Comparison of ENCODE assay signal across 25 mouse cellular contexts in genomic region chr12:32233871-32234270, GRCm38 (mm10). TPM values are rescaled to one million over a fixed set of nuclear protein-coding genes. Genes with fewer than 3 reads are reported as not detected.
DNase-seq lines count a peak whose midpoint lies in the region; ATAC-seq and TF ChIP-seq lines count a peak whose summit lies in the region.
"Had no signal": no experiment of that assay in that cellular context is flagged by ENCODE, and none has a peak within 500 bp of the region (broad histone marks: within the 10 kb centered on the region; RNA-seq: fewer than 3 reads in every experiment).

No protein-coding gene starts in this region.

- DNase-seq in embryonic facial prominence, embryonic 14.5 days (ENCODE audit: low spot score) = peak; percentile 72
- DNase-seq in embryonic facial prominence, embryonic 10.5 days (ENCODE audit: low spot score) = no peak
- peak; percentile 28 for DNase-seq in left cerebral cortex, postnatal 4 days
- no peak for DNase-seq in left cerebral cortex, postnatal 36 days (ENCODE audit: low spot score in 2 of 2)
- DNase-seq in midbrain, postnatal 0 days (ENCODE audit: low spot score) = peak; percentile 48
- no peak for DNase-seq in midbrain, embryonic 11.5 days (ENCODE audit: low spot score, missing footprints)
- peak; percentile 43 for DNase-seq in brain, embryonic 14.5 days (ENCODE audit: low read depth)
- DNase-seq in right cerebral cortex, postnatal 4 days = no peak
- DNase-seq: adrenal gland, adult 2 months; cerebellum, adult 11-12 months; cerebellum, adult 9-11 months; kidney, postnatal 14 days; lung, postnatal 36 days; right cerebral cortex, adult 18-20 months; thymus, adult 18-20 months; thymus, postnatal 25 days had no signal

- H3K36me3 ChIP-seq in embryonic facial prominence, embryonic 14.5 days (ENCODE audit: control insufficient read depth, insufficient read depth, low read length) = no peaks in the 10 kb centered on the region
- no peaks in the 10 kb centered on the region for H3K36me3 ChIP-seq in embryonic facial prominence, embryonic 10.5 days (replicated peaks)
- H3K36me3 ChIP-seq in midbrain, postnatal 0 days (ENCODE audit: insufficient read depth, low read length) = no peaks in the 10 kb centered on the region
- no peaks in the 10 kb centered on the region for H3K36me3 ChIP-seq in midbrain, embryonic 11.5 days (ENCODE audit: control insufficient read depth, insufficient read depth, low read length)
- H3K36me3 ChIP-seq: forebrain, embryonic 15.5 days; limb, embryonic 15.5 days; lung, embryonic 15.5 days; midbrain, embryonic 13.5 days; neural tube, embryonic 15.5 days had no signal

- intact Hi-C loops in left cerebral cortex, postnatal 4 days (cut with DNase I) = loop anchor here (10.0 kb wide), 1 partner anchor 169 kb away; the partner anchor contains the start of gene Prkar2b
- intact Hi-C loops in left cerebral cortex, postnatal 36 days (cut with DNase I) = no loop called here

- H3K27me3 ChIP-seq in embryonic facial prominence, embryonic 14.5 days (replicated peaks; ENCODE audit: control insufficient read depth, insufficient read depth, low read length) = no peaks in the 10 kb centered on the region
- no peaks in the 10 kb centered on the region for H3K27me3 ChIP-seq in embryonic facial prominence, embryonic 10.5 days (replicated peaks; ENCODE audit: low read depth, poor library complexity, severe bottlenecking)
- no peaks in the 10 kb centered on the region for H3K27me3 ChIP-seq in midbrain, postnatal 0 days (ENCODE audit: insufficient read depth, low read length)
- no peaks in the 10 kb centered on the region for H3K27me3 ChIP-seq in midbrain, embryonic 11.5 days (ENCODE audit: control insufficient read depth, insufficient read depth, low read length)
- H3K27me3 ChIP-seq: forebrain, embryonic 15.5 days; limb, embryonic 15.5 days; lung, embryonic 15.5 days; midbrain, embryonic 13.5 days; neural tube, embryonic 15.5 days had no signal

- no peak for ATAC-seq in embryonic facial prominence, embryonic 14.5 days (ENCODE audit: low read depth)
- ATAC-seq in midbrain, postnatal 0 days (ENCODE audit: low FRiP score) = no peak
- no peak for ATAC-seq in midbrain, embryonic 11.5 days (ENCODE audit: low FRiP score)
- ATAC-seq: activated CD4-positive, CD25-positive, alpha-beta regulatory T cell, adult 4 months; forebrain, embryonic 15.5 days; intestine, embryonic 16.5 days; midbrain, embryonic 13.5 days had no signal

- WGBS in embryonic facial prominence, embryonic 14.5 days = 50% methylated on average over 4 of the region's 4 CpGs
- WGBS in embryonic facial prominence, embryonic 10.5 days = 84% methylated on average over 4 of the region's 4 CpGs
- WGBS in midbrain, postnatal 0 days = 75% methylated on average over 4 of the region's 4 CpGs
- 84% methylated on average over 4 of the region's 4 CpGs for WGBS in midbrain, embryonic 11.5 days

- no peak for TF ChIP-seq POLR2A in brain, embryonic 14.5 days (IDR thresholded peaks at IDR 0.05; ENCODE audit: borderline replicate concordance, extremely low read depth, insufficient read depth, insufficient read length, poor library complexity, severe bottlenecking)

- no peak for TF ChIP-seq CTCF in midbrain, postnatal 0 days (IDR thresholded peaks at IDR 0.05)
- no peak for TF ChIP-seq CTCF in brain, embryonic 14.5 days (IDR thresholded peaks at IDR 0.05; ENCODE audit: borderline replicate concordance, extremely low read depth, insufficient read depth, insufficient read length)

- H3K4me3 ChIP-seq in embryonic facial prominence, embryonic 14.5 days (ENCODE audit: low read depth, low read length) = no peak overlapping the region
- no peak overlapping the region for H3K4me3 ChIP-seq in embryonic facial prominence, embryonic 10.5 days
- no peak overlapping the region for H3K4me3 ChIP-seq in midbrain, postnatal 0 days (ENCODE audit: low read depth, low read length)
- H3K4me3 ChIP-seq in midbrain, embryonic 11.5 days (ENCODE audit: low read depth, low read length) = no peak overlapping the region
- H3K4me3 ChIP-seq: forebrain, embryonic 15.5 days; limb, embryonic 15.5 days; lung, embryonic 15.5 days; midbrain, embryonic 13.5 days; neural tube, embryonic 15.5 days had no signal

- no peak overlapping the region for H3K9ac ChIP-seq in embryonic facial prominence, embryonic 14.5 days (ENCODE audit: low read depth, low read length)
- no peak overlapping the region for H3K9ac ChIP-seq in midbrain, postnatal 0 days (replicated peaks; ENCODE audit: low read length, poor library complexity, severe bottlenecking)
- H3K9ac ChIP-seq in midbrain, embryonic 11.5 days (ENCODE audit: low read length) = no peak overlapping the region
- H3K9ac ChIP-seq: forebrain, embryonic 15.5 days; limb, embryonic 15.5 days; liver, embryonic 14.5 days; lung, embryonic 15.5 days; midbrain, embryonic 13.5 days; neural tube, embryonic 15.5 days had no signal

- H3K4me2 ChIP-seq in embryonic facial prominence, embryonic 14.5 days (ENCODE audit: low read depth, low read length) = no peak overlapping the region
- H3K4me2 ChIP-seq in midbrain, postnatal 0 days (ENCODE audit: low read depth, low read length, poor library complexity, severe bottlenecking) = no peak overlapping the region
- H3K4me2 ChIP-seq in midbrain, embryonic 11.5 days = no peak overlapping the region
- H3K4me2 ChIP-seq: forebrain, embryonic 15.5 days; limb, embryonic 15.5 days; lung, embryonic 15.5 days; midbrain, embryonic 13.5 days; neural tube, embryonic 15.5 days had no signal

- no peaks in the 10 kb centered on the region; the same call in 1 of the 2 replicates for H3K4me1 ChIP-seq in embryonic facial prominence, embryonic 14.5 days (ENCODE audit: control insufficient read depth, insufficient read depth, low read length)
- H3K4me1 ChIP-seq in embryonic facial prominence, embryonic 10.5 days = peaks cover 27% of the 10 kb centered on the region
- no peaks in the 10 kb centered on the region for H3K4me1 ChIP-seq in midbrain, postnatal 0 days (ENCODE audit: insufficient read depth, low read length)
- H3K4me1 ChIP-seq in midbrain, embryonic 11.5 days (ENCODE audit: control insufficient read depth, insufficient read depth, low read length) = no peaks in the 10 kb centered on the region
- H3K4me1 ChIP-seq: lung, embryonic 15.5 days had no signal

- no peaks in the 10 kb centered on the region for H3K9me3 ChIP-seq in embryonic facial prominence, embryonic 14.5 days (ENCODE audit: control insufficient read depth, low read length)
- no peaks in the 10 kb centered on the region for H3K9me3 ChIP-seq in embryonic facial prominence, embryonic 10.5 days
- no peaks in the 10 kb centered on the region for H3K9me3 ChIP-seq in midbrain, postnatal 0 days (ENCODE audit: low read length)
- H3K9me3 ChIP-seq in midbrain, embryonic 11.5 days (ENCODE audit: control insufficient read depth, low read length) = no peaks in the 10 kb centered on the region
- H3K9me3 ChIP-seq: forebrain, embryonic 15.5 days; limb, embryonic 15.5 days; lung, embryonic 15.5 days; midbrain, embryonic 13.5 days; neural tube, embryonic 15.5 days had no signal

- H3K27ac ChIP-seq in embryonic facial prominence, embryonic 14.5 days (replicated peaks; ENCODE audit: low read depth, low read length) = no peak overlapping the region
- no peak overlapping the region for H3K27ac ChIP-seq in embryonic facial prominence, embryonic 10.5 days (replicated peaks)
- H3K27ac ChIP-seq in midbrain, postnatal 0 days (ENCODE audit: low read depth, low read length) = no peak overlapping the region
- H3K27ac ChIP-seq in midbrain, embryonic 11.5 days (ENCODE audit: low read depth, low read length) = no peak overlapping the region
- H3K27ac ChIP-seq: forebrain, embryonic 15.5 days; limb, embryonic 15.5 days; liver, embryonic 14.5 days; lung, embryonic 15.5 days; midbrain, embryonic 13.5 days; neural tube, embryonic 15.5 days; stomach, postnatal 0 days had no signal

RNA-seq across cellular contexts. Expression of gene Pik3cg, which starts 25.4 kb away (rescaled TPM):
- 4.3 and 4.7 TPM in 2 replicates for polyA plus RNA-seq in embryonic facial prominence, embryonic 14.5 days (2014; fragmentation: Nextera tagmentation; extraction: Ambion mirVana)
- 0.99 and 1.0 TPM in 2 replicates for polyA plus RNA-seq in embryonic facial prominence, embryonic 10.5 days (2016; fragmentation: Nextera tagmentation; extraction: Ambion mirVana)
- total RNA-seq in left cerebral cortex, postnatal 4 days (2021) = 1 to 10 TPM; 3.2 to 4.2 TPM
- 1 to 10 TPM; 3.4 to 3.9 TPM for total RNA-seq in left cerebral cortex, postnatal 36 days (2021)
- 1.9 and 3.0 TPM in 2 replicates for total RNA-seq in midbrain, postnatal 0 days (2014; rRNA removed)
- 0.78 and 0.86 TPM in 2 replicates for polyA plus RNA-seq in midbrain, postnatal 0 days (2015; fragmentation: Nextera tagmentation; extraction: Ambion mirVana)
- polyA plus RNA-seq in midbrain, embryonic 11.5 days (2014; fragmentation: Nextera tagmentation; extraction: Ambion mirVana) = 1.3 TPM in 2 replicates
- 1.0 and 1.5 TPM in 2 replicates for polyA plus RNA-seq in brain, embryonic 14.5 days (2012; rRNA removed)

Comparison
In these comparisons a context has a peak if more than half of its experiments do, and no peak if none do; other contexts are left out.
1. DNase-seq: peak in embryonic facial prominence, embryonic 14.5 days (single experiment), left cerebral cortex, postnatal 4 days (single experiment), midbrain, postnatal 0 days (single experiment) and brain, embryonic 14.5 days (single experiment); none in embryonic facial prominence, embryonic 10.5 days (single experiment), left cerebral cortex, postnatal 36 days (0 of 2), midbrain, embryonic 11.5 days (single experiment) and right cerebral cortex, postnatal 4 days (single experiment).